Mouse (Mus musculus) megakaryocyte, embryonic 14.5 days (primary cell): ENCODE measurements around the gene Wnt9b.

Experiments used
- FLI1 ChIP-seq: IDR thresholded peaks from 2 replicates; pipeline ENCODE4 v1.6.1; 2012; ENCODE audit warnings: low read length, inconsistent platforms, mixed read lengths
- GATA1 ChIP-seq: IDR thresholded peaks from 3 replicates; pipeline ENCODE4 v1.6.1; 2012; ENCODE audit warnings: mixed read lengths, low read length, inconsistent platforms, borderline replicate concordance

- no peak for TF ChIP-seq GATA1
- TF ChIP-seq FLI1, result no peak
These were observed 62.9 kb downstream of the Wnt9b start for GRCm38 (mm10) chr11:103686706-103687105.
